Mouse (Mus musculus): ENCODE results near the gene Gm3646. TPM values are rescaled to one million over a fixed set of nuclear protein-coding genes. Genes with fewer than 3 reads are reported as not detected.

The Gm3646 gene
- polyA plus RNA-seq, 1 experiment from 2014 or later = 1.9 TPM

DNA sequence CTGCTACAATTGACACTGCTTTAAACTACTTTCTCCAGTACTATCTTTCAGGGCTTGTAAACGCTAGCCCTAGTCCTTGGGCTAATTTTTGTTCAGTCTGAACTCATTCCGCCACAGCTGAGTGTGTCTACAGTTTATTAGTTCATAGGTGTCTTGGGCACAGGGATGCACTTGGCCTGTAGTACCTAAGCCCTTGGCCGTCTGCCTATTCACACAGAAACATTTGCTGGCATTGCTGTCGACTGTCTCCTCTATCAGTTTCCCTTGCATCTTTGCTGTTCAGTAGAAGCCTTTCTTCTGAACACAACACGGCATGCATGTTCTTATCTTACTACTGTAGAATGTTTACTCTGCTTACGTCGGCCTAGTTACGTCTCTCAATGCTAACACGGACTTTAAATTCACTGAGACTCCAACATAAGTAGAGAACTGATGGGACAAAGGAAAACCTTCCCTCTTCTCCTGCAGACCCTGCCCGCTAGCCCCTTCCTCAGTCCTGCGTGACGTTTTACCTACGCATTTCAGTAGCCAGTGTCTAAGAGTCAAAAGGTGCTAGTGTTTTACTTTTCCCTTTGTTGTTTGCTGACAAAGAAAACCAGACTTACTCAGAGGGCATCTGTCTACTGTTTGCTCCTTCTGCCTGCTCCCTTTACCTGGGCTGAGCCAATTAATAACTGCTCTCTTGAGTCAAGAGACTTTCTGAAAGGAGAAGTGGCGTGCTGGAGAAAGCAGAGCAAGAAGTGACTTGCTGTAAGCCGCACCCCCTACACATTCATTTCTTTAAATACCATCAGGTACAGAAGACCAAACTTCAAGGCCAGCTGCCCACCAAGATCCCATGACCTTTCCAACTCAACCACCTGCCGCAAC is 25.8 kb downstream of the Gm3646 start:
- Histone ChIP-seq H3K4me1 (peaks cover 6% of the 10 kb centered on the region), H3K9me3 (no peaks in the 10 kb centered on the region), H3K36me3 (no peaks in the 10 kb centered on the region), H3K4me2 (no peak overlapping the region), H3K27me3 (replicated peaks) (no peaks in the 10 kb centered on the region), H3K4me3 (no peak overlapping the region), H3K27ac (replicated peaks) (no peak overlapping the region), H3K9ac (no peak overlapping the region)
- no peak for ATAC-seq (ENCODE audit: extremely low read depth, insufficient number of reproducible peaks, low FRiP score, low TSS enrichment)
- WGBS = 63% methylated on average over 16 of the region's 16 CpGs

DNA sequence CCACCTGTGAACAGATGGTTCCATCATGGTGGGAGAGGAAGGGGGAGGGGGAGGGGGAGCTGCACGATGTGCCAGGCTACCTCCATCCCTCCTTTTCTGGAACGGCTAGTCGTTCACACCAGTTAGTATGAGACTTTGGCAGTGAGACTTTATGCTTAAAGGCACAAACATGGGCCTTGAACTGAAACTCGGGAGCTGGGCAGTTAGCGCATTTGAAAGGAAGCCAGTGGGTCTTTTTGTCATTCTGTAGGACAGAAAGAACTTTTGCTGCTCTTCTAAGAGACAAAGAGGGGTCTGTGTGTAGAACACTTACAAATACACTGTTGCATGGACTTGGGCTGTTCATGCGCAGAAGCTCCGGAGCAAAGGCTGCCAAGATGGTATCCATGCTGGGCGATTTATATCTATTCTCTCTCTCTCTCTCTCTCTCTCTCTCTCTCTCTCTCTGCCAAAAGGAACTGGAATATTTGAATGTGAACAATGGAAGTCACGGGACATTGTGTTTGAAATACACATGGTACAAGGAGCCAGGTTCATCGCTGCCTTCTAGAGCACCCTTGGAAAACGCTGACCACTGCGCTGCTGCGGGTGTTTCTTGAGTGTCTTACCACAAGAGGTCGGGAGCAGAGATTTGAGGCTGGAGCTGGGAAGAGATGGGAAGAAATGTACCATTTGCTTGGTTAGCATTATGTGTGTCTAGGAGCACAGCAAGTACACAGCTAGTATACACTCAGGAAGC is 31.0 kb downstream of the Gm3646 start:
- no peak for ATAC-seq (ENCODE audit: extremely low read depth, insufficient number of reproducible peaks, low FRiP score, low TSS enrichment)
- Histone ChIP-seq H3K4me3 (no peak overlapping the region), H3K27ac (replicated peaks) (no peak overlapping the region), H3K27me3 (replicated peaks) (no peaks in the 10 kb centered on the region), H3K36me3 (no peaks in the 10 kb centered on the region), H3K9ac (no peak overlapping the region), H3K9me3 (no peaks in the 10 kb centered on the region), H3K4me1 (peaks cover 9% of the 10 kb centered on the region), H3K4me2 (no peak overlapping the region)
- WGBS = 76% methylated on average over 14 of the region's 14 CpGs

DNA sequence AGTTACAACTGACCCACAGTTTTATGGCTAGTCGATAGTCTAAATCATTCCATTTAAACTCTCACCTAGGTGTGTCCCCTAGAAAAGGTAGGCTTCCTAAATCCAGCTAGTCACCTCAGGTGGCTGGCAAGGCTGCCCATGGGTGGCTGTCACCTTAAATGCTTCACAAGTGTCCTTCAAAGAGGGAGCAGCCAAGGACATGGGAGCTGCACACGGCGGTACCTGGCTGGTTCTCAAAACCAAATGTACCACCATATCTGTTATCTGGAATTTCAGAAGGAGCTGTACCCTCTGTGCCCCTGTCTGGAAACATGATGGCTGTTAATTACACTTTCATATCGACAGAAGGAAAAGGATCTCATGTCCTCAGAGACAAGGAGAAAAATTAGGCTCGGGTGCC is 31.6 kb downstream of the Gm3646 start:
- 55% methylated on average over 5 of the region's 5 CpGs for WGBS
- Histone ChIP-seq H3K4me3 (no peak overlapping the region), H3K36me3 (no peaks in the 10 kb centered on the region), H3K9me3 (no peaks in the 10 kb centered on the region), H3K27me3 (replicated peaks) (no peaks in the 10 kb centered on the region), H3K4me1 (peaks cover 7% of the 10 kb centered on the region; the same call in 1 of the 2 replicates), H3K9ac (no peak overlapping the region), H3K27ac (replicated peaks) (no peak overlapping the region), H3K4me2 (no peak overlapping the region)
- ATAC-seq (ENCODE audit: extremely low read depth, insufficient number of reproducible peaks, low FRiP score, low TSS enrichment) = no peak

DNA sequence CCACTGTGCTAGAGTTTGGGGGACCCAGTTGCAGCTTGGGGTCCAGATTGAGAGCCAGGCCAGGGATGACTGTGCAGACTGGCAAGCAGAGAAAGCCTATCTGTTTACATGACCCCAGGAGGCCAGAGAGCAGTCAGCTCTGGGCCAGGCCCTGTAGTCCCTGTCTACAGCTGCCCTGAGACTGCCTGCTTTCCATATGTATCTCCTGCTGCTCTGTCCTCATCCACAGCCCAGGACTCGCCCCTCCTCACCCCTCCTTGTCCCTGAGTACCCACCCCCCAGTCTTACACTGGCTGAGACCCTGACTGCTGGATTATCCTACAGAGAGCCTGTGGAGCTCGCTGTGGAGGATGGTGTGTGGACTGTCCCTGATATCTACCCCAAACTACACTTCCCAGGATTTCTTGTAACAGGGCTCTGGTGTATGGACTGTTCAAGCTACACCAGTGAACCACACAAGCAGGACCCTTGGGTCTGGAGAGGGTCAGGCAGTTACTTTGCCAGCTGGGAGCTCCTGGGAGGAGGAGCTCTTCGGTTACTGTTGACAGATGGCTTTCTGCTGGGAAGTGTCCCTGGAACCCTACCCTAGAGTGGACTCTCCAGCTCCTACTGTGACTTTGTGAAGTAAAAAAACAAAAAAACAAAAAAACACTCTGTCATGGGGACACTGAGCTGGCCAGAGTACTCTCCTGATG is 32.6 kb downstream of the Gm3646 start:
- H3K9ac ChIP-seq = no peak overlapping the region
- peaks cover 7% of the 10 kb centered on the region; the same call in 1 of the 2 replicates for H3K4me1 ChIP-seq
- H3K27ac ChIP-seq (replicated peaks) = no peak overlapping the region
- ATAC-seq (ENCODE audit: extremely low read depth, insufficient number of reproducible peaks, low FRiP score, low TSS enrichment) = no peak; the same call in 1 of the 2 replicates
- no peaks in the 10 kb centered on the region for H3K36me3 ChIP-seq
- 12% methylated on average over 3 of the region's 3 CpGs for WGBS
- no peak overlapping the region for H3K4me3 ChIP-seq
- no peaks in the 10 kb centered on the region for H3K27me3 ChIP-seq (replicated peaks)
- H3K9me3 ChIP-seq = 0 out of 2 replicates have a peak, but pooled peaks cover 3% of the 10 kb centered on the region
- H3K4me2 ChIP-seq = no peak overlapping the region

DNA sequence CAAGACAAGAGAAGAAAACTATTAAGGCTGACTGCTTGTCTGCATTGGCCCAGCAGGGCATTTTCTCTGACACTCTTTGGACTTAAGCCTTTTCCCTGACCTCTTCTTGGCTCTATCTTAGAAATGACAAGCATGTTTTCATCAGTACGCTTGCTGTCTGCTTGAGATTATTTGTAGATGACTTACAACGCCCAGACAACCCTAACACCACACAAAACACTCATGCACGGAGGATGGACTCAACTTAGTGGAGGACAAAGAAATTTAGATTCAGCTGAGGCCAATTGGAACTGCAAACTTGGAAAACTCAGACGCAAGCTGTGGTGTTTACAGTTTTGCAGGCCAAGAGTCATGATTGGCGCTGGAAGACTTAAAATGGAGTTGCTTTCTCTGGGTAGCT is 34.7 kb downstream of the Gm3646 start:
- no peak overlapping the region for H3K27ac ChIP-seq (replicated peaks)
- 44% methylated on average over 5 of the region's 5 CpGs for WGBS
- no peak for ATAC-seq (ENCODE audit: extremely low read depth, insufficient number of reproducible peaks, low FRiP score, low TSS enrichment)

DNA sequence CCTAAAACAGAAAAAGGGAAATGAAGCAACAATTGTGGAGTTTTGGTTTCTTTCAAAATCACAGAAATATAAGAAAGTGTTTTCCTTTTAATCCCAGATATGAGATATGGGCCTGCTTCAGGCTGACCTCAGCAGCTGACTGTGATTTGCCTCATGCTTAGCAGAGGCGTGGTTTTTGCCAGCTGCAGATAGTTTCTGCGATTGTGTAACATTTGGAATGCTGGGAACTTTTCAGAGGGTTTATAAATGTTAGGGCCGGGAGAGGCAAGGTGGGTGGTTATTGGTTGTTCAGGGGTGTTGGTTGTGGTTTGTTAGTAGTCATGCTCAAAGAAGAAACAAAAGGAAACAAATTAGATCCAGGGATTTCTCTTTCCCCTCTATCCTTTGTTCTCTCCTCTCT is 37.1 kb downstream of the Gm3646 start:
- Histone ChIP-seq H3K36me3 (no peaks in the 10 kb centered on the region), H3K9me3 (0 out of 2 replicates have a peak, but pooled peaks cover 3% of the 10 kb centered on the region), H3K27me3 (replicated peaks) (no peaks in the 10 kb centered on the region), H3K9ac (no peak overlapping the region), H3K4me3 (no peak overlapping the region), H3K27ac (replicated peaks) (no peak overlapping the region), H3K4me2 (no peak overlapping the region), H3K4me1 (peaks cover 17% of the 10 kb centered on the region)
- no peak for ATAC-seq (ENCODE audit: extremely low read depth, insufficient number of reproducible peaks, low FRiP score, low TSS enrichment)
- 72% methylated on average over 3 of the region's 3 CpGs for WGBS

More for the DNA sequence above, 34.7 kb downstream of the Gm3646 start:
- Histone ChIP-seq H3K9ac (no peak overlapping the region), H3K9me3 (0 out of 2 replicates have a peak, but pooled peaks cover 3% of the 10 kb centered on the region), H3K4me1 (peaks cover 17% of the 10 kb centered on the region), H3K4me2 (no peak overlapping the region), H3K27me3 (replicated peaks) (no peaks in the 10 kb centered on the region), H3K4me3 (no peak overlapping the region), H3K36me3 (no peaks in the 10 kb centered on the region)

DNA sequence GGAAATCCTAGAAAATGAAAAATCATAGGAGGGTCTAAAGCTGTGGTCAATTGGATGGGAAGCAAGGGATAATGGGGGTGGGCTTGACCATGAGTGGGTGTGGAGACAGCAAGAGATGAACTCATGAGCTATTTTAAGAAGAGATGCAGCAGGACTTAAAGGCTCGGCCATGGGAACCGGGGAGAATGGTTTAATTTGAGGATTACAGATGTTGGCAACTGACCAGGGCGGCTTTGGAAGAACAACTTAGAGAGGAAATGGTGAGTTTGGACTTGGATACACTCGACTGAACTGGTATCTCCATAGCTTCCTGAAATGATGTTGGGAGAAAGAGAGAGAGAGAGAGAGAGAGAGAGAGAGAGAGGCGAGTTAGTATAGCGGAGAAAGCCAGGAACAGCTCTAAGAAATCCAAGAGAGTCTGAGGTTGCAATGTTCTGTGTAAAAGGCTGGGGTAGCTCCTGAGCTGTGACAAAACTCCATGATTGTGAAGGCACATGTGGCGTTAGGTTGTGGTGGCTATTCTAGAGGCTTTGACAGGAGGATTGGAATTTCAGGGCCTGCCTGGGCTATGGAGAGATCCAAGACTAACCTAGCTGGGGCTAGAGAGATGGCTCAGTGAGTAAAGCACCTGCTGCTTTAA is 39.2 kb downstream of the Gm3646 start:
- 53% methylated on average over 7 of the region's 7 CpGs for WGBS
- no peaks in the 10 kb centered on the region for H3K36me3 ChIP-seq
- no peak overlapping the region for H3K9ac ChIP-seq
- ATAC-seq (ENCODE audit: extremely low read depth, insufficient number of reproducible peaks, low FRiP score, low TSS enrichment) = 0 out of 2 replicates have a peak, but pooled peaks have one; percentile 28
- H3K27ac ChIP-seq (replicated peaks) = 0 out of 2 replicates have a peak overlapping the region, but pooled peaks have one; percentile 36
- no peaks in the 10 kb centered on the region for H3K27me3 ChIP-seq (replicated peaks)
- 0 out of 2 replicates have a peak, but pooled peaks cover 3% of the 10 kb centered on the region for H3K9me3 ChIP-seq
- H3K4me3 ChIP-seq = no peak overlapping the region
- H3K4me1 ChIP-seq = peaks cover 25% of the 10 kb centered on the region
- H3K4me2 ChIP-seq = no peak overlapping the region

DNA sequence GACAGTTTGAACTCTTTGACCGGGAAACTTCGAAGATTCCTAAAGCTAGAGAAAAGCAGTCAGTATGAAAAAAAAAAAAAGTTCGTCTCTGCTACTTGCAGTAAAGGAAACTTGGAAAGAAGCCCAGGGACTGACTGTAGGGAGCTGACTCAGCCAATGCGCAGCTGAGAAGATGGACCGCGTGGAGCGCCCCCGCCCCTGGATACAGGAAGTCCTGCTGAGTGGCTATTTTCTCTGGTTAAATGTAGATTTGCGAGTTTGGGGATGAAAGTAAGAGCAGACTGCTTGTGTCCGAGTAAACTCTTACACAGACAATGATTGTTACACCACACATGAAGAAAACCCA is 43.1 kb downstream of the Gm3646 start:
- peak; percentile 65; the same call in 1 of the 2 replicates for ATAC-seq (ENCODE audit: extremely low read depth, insufficient number of reproducible peaks, low FRiP score, low TSS enrichment)

DNA sequence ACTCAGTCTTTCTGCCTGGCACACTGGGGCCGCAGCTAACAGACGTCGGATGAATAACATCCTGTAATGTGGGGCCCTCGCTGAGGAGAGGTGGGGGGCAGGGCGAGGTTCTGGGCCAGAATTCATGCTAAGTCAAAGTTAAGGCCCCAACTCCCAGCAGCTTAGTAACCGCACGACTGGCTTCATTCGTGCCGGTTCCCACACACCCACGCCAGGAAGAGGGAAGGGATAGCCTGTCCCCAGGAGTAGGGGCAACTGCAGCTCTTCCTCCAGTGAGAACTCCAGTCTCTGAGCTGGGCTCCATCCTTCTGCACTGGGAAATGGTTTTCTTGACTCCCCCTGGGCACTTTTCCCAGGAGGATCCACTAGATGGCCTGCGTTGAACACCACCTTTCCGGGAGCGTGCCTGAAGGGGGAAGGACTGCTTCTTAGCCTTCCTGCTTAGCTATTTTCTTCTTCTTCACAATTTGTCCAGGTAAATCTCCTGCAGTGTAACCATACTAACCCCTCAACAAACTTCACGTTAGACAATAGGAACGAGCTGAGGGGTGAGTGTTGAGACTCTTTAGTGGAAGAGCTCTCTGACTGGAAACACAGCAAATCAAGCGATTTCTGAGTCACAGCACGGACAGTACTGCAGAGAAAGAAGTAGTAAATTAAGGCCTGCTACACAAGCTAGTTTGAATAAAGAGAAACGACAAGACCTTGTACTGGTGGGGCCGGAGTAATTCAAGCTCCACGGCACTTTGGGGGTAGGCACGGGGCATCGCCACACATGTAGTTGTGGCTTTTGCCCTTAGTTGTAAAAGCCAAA is 43.7 kb downstream of the Gm3646 start:
- peak overlapping the region; percentile 75 for H3K4me2 ChIP-seq
- peak overlapping the region; percentile 45 for H3K4me3 ChIP-seq
- H3K27me3 ChIP-seq (replicated peaks) = no peaks in the 10 kb centered on the region
- H3K36me3 ChIP-seq = no peaks in the 10 kb centered on the region
- H3K9ac ChIP-seq = peak overlapping the region; percentile 76
- H3K4me1 ChIP-seq = peaks cover 61% of the 10 kb centered on the region
- ATAC-seq (ENCODE audit: extremely low read depth, insufficient number of reproducible peaks, low FRiP score, low TSS enrichment) = no peak
- no peaks in the 10 kb centered on the region for H3K9me3 ChIP-seq
- whole genome bisulfite sequencing = 6% methylated on average over 22 of the region's 22 CpGs
- H3K27ac ChIP-seq (replicated peaks) = peak overlapping the region; percentile 94

More for the DNA sequence above, 43.1 kb downstream of the Gm3646 start:
- peaks cover 60% of the 10 kb centered on the region for H3K4me1 ChIP-seq
- peak overlapping the region; percentile 94 for H3K27ac ChIP-seq (replicated peaks)
- no peaks in the 10 kb centered on the region for H3K36me3 ChIP-seq
- peak overlapping the region; percentile 75 for H3K4me2 ChIP-seq
- H3K27me3 ChIP-seq (replicated peaks) = no peaks in the 10 kb centered on the region
- H3K4me3 ChIP-seq = peak overlapping the region; percentile 45
- WGBS = 3% methylated on average over 10 of the region's 10 CpGs
- H3K9me3 ChIP-seq = no peaks in the 10 kb centered on the region
- peak overlapping the region; percentile 76 for H3K9ac ChIP-seq

DNA sequence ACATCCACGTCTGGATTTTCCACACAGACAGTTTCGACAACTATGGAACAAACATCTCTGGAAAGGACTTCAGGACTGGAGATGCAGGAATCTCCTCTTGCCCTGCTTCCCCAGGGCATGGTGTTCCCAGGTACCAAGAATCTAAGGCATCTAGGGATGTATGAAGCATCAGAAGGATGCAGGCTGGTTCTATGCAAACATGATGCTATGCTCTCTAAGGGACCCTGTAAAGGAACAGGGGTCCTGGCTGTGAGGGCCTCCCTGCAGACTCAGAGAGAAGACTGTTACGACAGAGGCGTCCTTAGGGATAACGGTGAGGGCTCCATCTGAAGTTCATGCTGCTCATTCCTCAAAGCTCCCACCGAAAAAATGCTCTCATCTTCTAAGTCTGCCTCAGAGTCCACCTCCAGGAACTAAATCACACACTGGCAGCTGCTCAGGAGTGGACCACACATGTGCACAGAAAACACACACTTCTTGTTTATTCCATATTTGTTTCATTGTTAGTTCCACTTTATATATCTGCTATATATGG is 44.9 kb downstream of the Gm3646 start:
- no peak for ATAC-seq (ENCODE audit: extremely low read depth, insufficient number of reproducible peaks, low FRiP score, low TSS enrichment)
- WGBS = 68% methylated on average over 6 of the region's 6 CpGs

More for the DNA sequence above, 44.9 kb downstream of the Gm3646 start:
- Histone ChIP-seq H3K9ac (peak overlapping the region; percentile 24; the same call in 1 of the 2 replicates), H3K4me2 (no peak overlapping the region), H3K27ac (replicated peaks) (peak overlapping the region; percentile 29), H3K27me3 (replicated peaks) (no peaks in the 10 kb centered on the region), H3K4me1 (peaks cover 53% of the 10 kb centered on the region), H3K9me3 (no peaks in the 10 kb centered on the region), H3K4me3 (no peak overlapping the region), H3K36me3 (no peaks in the 10 kb centered on the region)
